Mouse (Mus musculus): Measurements from ENCODE around the gene Nr2f2. TPM values are rescaled to one million over a fixed set of nuclear protein-coding genes. Genes with fewer than 3 reads are reported as not detected.

Nr2f2 gene
- polyA plus RNA-seq, 1 experiment = 6.4 TPM

- Histone ChIP-seq H3K4me3 (ENCODE audit: low read depth, low read length) (no peak overlapping the region), H3K9ac (ENCODE audit: low read depth, poor library complexity, severe bottlenecking) (no peak overlapping the region), H3K9me3 (replicated peaks; ENCODE audit: control insufficient read depth, insufficient read depth, low read length, poor library complexity, severe bottlenecking) (no peaks in the 10 kb centered on the region), H3K36me3 (ENCODE audit: control insufficient read depth, insufficient read depth, low read length, poor library complexity, severe bottlenecking) (no peaks in the 10 kb centered on the region), H3K27ac (ENCODE audit: insufficient read depth, low read length) (no peak overlapping the region), H3K4me1 (ENCODE audit: control insufficient read depth, insufficient read depth, low read length) (no peaks in the 10 kb centered on the region), H3K27me3 (ENCODE audit: control insufficient read depth, insufficient read depth, low read length, poor library complexity, severe bottlenecking) (peaks cover 53% of the 10 kb centered on the region)
- no peak for TF ChIP-seq EP300 (IDR thresholded peaks at IDR 0.05; ENCODE audit: insufficient read depth, low read depth, low read length)
- TF ChIP-seq CTCF (IDR thresholded peaks at IDR 0.05; ENCODE audit: low read depth, low read length) = no peak
- no peak for TF ChIP-seq POLR2A (IDR thresholded peaks at IDR 0.05; ENCODE audit: insufficient read depth, low read length)
These were observed 11.2 kb downstream of the Nr2f2 start for GRCm38 (mm10) chr7:70355357-70355620.

DNA sequence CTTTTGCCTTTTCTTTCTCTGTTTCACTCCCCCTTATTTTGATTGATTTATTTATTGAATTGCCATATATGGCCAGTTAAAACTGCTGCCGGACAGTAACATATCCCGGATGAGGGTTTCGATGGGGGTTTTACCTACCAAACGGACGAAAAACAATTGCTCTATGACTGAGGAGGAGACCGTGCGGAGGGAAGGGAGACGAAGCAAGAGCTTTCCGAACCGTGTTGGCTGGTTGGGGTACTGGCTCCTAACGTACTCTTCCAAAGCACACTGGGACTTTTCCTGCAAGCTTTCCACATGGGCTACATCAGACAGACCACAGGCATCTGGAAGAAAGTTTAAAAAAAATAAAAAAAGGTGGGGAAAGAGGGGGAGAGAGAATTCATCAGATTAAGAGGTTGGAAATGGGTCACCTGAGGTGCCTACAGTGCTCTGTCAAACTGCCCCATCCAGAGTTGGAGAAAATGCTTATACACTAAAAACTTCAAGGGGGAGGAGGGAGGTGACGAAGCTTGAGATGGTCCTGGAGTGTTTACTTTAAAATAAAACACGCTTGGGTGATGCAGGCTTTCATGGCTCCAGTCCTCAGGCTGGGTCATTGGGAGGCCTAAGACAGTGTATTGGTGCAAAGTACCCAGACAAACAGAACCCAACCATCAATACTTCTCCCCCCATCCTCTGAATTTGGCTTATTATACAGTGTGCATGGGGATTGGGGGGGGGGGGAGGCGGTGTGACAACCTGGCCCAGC, 11.8 kb downstream of the Nr2f2 start:
- H3K27me3 ChIP-seq (ENCODE audit: control insufficient read depth, insufficient read depth, low read length, poor library complexity, severe bottlenecking) = peaks cover 53% of the 10 kb centered on the region
- TF ChIP-seq CTCF (IDR thresholded peaks at IDR 0.05; ENCODE audit: low read depth, low read length) (no peak), EP300 (IDR thresholded peaks at IDR 0.05; ENCODE audit: insufficient read depth, low read depth, low read length) (no peak), POLR2A (IDR thresholded peaks at IDR 0.05; ENCODE audit: insufficient read depth, low read length) (no peak)
- H3K9ac ChIP-seq (ENCODE audit: low read depth, poor library complexity, severe bottlenecking) = no peak overlapping the region
- no peaks in the 10 kb centered on the region for H3K36me3 ChIP-seq (ENCODE audit: control insufficient read depth, insufficient read depth, low read length, poor library complexity, severe bottlenecking)
- no peak overlapping the region for H3K4me3 ChIP-seq (ENCODE audit: low read depth, low read length)
- H3K27ac ChIP-seq (ENCODE audit: insufficient read depth, low read length) = no peak overlapping the region
- H3K4me1 ChIP-seq (ENCODE audit: control insufficient read depth, insufficient read depth, low read length) = no peaks in the 10 kb centered on the region
- no peaks in the 10 kb centered on the region for H3K9me3 ChIP-seq (replicated peaks; ENCODE audit: control insufficient read depth, insufficient read depth, low read length, poor library complexity, severe bottlenecking)

- Histone ChIP-seq H3K36me3 (ENCODE audit: control insufficient read depth, insufficient read depth, low read length, poor library complexity, severe bottlenecking) (no peaks in the 10 kb centered on the region), H3K9me3 (replicated peaks; ENCODE audit: control insufficient read depth, insufficient read depth, low read length, poor library complexity, severe bottlenecking) (no peaks in the 10 kb centered on the region), H3K4me3 (ENCODE audit: low read depth, low read length) (no peak overlapping the region), H3K9ac (ENCODE audit: low read depth, poor library complexity, severe bottlenecking) (no peak overlapping the region), H3K27me3 (ENCODE audit: control insufficient read depth, insufficient read depth, low read length, poor library complexity, severe bottlenecking) (peaks cover 58% of the 10 kb centered on the region), H3K4me1 (ENCODE audit: control insufficient read depth, insufficient read depth, low read length) (no peaks in the 10 kb centered on the region), H3K27ac (ENCODE audit: insufficient read depth, low read length) (no peak overlapping the region)
- TF ChIP-seq EP300 (IDR thresholded peaks at IDR 0.05; ENCODE audit: insufficient read depth, low read depth, low read length) (no peak), CTCF (IDR thresholded peaks at IDR 0.05; ENCODE audit: low read depth, low read length) (no peak), POLR2A (IDR thresholded peaks at IDR 0.05; ENCODE audit: insufficient read depth, low read length) (no peak)
These were observed 13.4 kb downstream of the Nr2f2 start for GRCm38 (mm10) chr7:70353151-70353550.

- Histone ChIP-seq H3K27ac (ENCODE audit: insufficient read depth, low read length) (no peak overlapping the region), H3K36me3 (ENCODE audit: control insufficient read depth, insufficient read depth, low read length, poor library complexity, severe bottlenecking) (no peaks in the 10 kb centered on the region), H3K4me1 (ENCODE audit: control insufficient read depth, insufficient read depth, low read length) (no peaks in the 10 kb centered on the region), H3K4me3 (ENCODE audit: low read depth, low read length) (no peak overlapping the region), H3K9me3 (replicated peaks; ENCODE audit: control insufficient read depth, insufficient read depth, low read length, poor library complexity, severe bottlenecking) (no peaks in the 10 kb centered on the region), H3K27me3 (ENCODE audit: control insufficient read depth, insufficient read depth, low read length, poor library complexity, severe bottlenecking) (peaks cover 59% of the 10 kb centered on the region), H3K9ac (ENCODE audit: low read depth, poor library complexity, severe bottlenecking) (no peak overlapping the region)
- no peak for TF ChIP-seq EP300 (IDR thresholded peaks at IDR 0.05; ENCODE audit: insufficient read depth, low read depth, low read length)
- TF ChIP-seq POLR2A (IDR thresholded peaks at IDR 0.05; ENCODE audit: insufficient read depth, low read length) = no peak
- TF ChIP-seq CTCF (IDR thresholded peaks at IDR 0.05; ENCODE audit: low read depth, low read length) = no peak
These were observed 13.9 kb downstream of the Nr2f2 start for GRCm38 (mm10) chr7:70352617-70353016.

DNA sequence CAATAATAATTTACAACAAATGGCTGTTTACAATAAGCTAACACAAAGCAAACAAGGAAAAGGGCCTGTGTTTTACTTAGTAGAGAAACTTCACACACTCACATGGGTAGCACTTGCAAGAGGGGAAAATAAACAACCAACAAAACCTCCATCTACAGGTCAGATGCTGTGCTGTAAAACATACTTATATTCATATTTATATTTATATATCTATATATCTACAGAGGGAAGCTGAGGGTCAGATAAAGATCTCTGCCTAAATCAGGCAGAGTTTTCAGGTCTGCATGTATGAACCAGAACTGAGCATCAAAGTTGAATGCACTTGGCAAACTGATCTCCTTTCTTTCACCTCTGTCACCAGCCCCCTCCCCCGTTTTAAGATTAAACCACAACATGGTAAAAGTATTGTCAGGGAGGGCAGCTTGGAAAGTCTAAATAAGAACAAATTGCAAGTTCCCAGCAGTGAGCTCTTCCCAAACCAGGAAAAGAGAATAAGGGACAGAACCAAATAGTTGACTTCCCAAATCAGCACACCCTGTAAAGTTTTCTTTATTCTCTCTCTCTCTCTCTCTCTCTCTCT, 14.5 kb downstream of the Nr2f2 start:
- Histone ChIP-seq H3K9me3 (replicated peaks; ENCODE audit: control insufficient read depth, insufficient read depth, low read length, poor library complexity, severe bottlenecking) (no peaks in the 10 kb centered on the region), H3K27me3 (ENCODE audit: control insufficient read depth, insufficient read depth, low read length, poor library complexity, severe bottlenecking) (peaks cover 58% of the 10 kb centered on the region), H3K9ac (ENCODE audit: low read depth, poor library complexity, severe bottlenecking) (no peak overlapping the region), H3K36me3 (ENCODE audit: control insufficient read depth, insufficient read depth, low read length, poor library complexity, severe bottlenecking) (no peaks in the 10 kb centered on the region), H3K4me1 (ENCODE audit: control insufficient read depth, insufficient read depth, low read length) (no peaks in the 10 kb centered on the region), H3K4me3 (ENCODE audit: low read depth, low read length) (no peak overlapping the region), H3K27ac (ENCODE audit: insufficient read depth, low read length) (no peak overlapping the region)
- no peak for TF ChIP-seq EP300 (IDR thresholded peaks at IDR 0.05; ENCODE audit: insufficient read depth, low read depth, low read length)
- no peak for TF ChIP-seq POLR2A (IDR thresholded peaks at IDR 0.05; ENCODE audit: insufficient read depth, low read length)
- no peak for TF ChIP-seq CTCF (IDR thresholded peaks at IDR 0.05; ENCODE audit: low read depth, low read length)

GRCm38 (mm10) chr7:70350781-70351551, 15.6 kb downstream of the Nr2f2 start:
- no peaks in the 10 kb centered on the region for H3K4me1 ChIP-seq (ENCODE audit: control insufficient read depth, insufficient read depth, low read length)
- H3K36me3 ChIP-seq (ENCODE audit: control insufficient read depth, insufficient read depth, low read length, poor library complexity, severe bottlenecking) = no peaks in the 10 kb centered on the region
- H3K9ac ChIP-seq (ENCODE audit: low read depth, poor library complexity, severe bottlenecking) = peak overlapping the region; percentile 72
- H3K27ac ChIP-seq (ENCODE audit: insufficient read depth, low read length) = no peak overlapping the region
- no peak for TF ChIP-seq EP300 (IDR thresholded peaks at IDR 0.05; ENCODE audit: insufficient read depth, low read depth, low read length)
- TF ChIP-seq CTCF (IDR thresholded peaks at IDR 0.05; ENCODE audit: low read depth, low read length) = no peak
- no peak for TF ChIP-seq POLR2A (IDR thresholded peaks at IDR 0.05; ENCODE audit: insufficient read depth, low read length)
- no peaks in the 10 kb centered on the region for H3K9me3 ChIP-seq (replicated peaks; ENCODE audit: control insufficient read depth, insufficient read depth, low read length, poor library complexity, severe bottlenecking)
- peaks cover 57% of the 10 kb centered on the region for H3K27me3 ChIP-seq (ENCODE audit: control insufficient read depth, insufficient read depth, low read length, poor library complexity, severe bottlenecking)
- peak overlapping the region; percentile 86 for H3K4me3 ChIP-seq (ENCODE audit: low read depth, low read length)
